Mouse (Mus musculus): ENCODE data around the gene Limk1. TPM values are rescaled to one million over a fixed set of nuclear protein-coding genes. Genes with fewer than 3 reads are reported as not detected.

Limk1 gene
- polyA plus RNA-seq, 1 experiment from 2014 or later, result 5.4 TPM

DNA sequence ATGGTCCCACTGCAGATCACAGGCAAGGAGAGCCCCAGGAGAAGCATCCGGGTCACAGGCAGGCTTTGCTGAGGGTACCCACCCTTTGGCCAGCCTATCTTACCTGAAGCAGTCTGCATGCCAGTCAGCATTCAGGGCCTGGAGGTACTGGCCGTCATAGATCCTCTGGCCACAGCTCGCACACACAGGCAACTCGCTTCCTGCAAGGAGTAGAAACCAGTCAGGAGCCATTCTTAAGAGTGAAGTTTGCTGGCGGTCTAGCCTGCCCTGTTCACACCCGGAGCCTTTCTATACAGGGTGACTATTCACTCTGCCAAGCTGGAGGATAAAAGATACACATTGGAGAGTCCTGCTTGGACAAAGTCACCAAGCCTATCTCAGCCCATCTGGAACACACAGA is 1.9 kb downstream of the Limk1 start:
- H3K9ac ChIP-seq (ENCODE audit: low read length), result no peak overlapping the region
- DNase-seq (ENCODE audit: low spot score), result no peak
- 86% methylated on average over 6 of the region's 6 CpGs for WGBS
- H3K4me1 ChIP-seq (ENCODE audit: control insufficient read depth, insufficient read depth, low read length), result 0 out of 2 replicates have a peak, but pooled peaks cover 5% of the 10 kb centered on the region
- H3K36me3 ChIP-seq (ENCODE audit: control insufficient read depth, insufficient read depth, low read length), result no peaks in the 10 kb centered on the region
- no peak overlapping the region for H3K27ac ChIP-seq (replicated peaks; ENCODE audit: low read depth, low read length)
- no peak overlapping the region for H3K4me2 ChIP-seq (ENCODE audit: low read depth, severe bottlenecking)
- no peak overlapping the region for H3K4me3 ChIP-seq (ENCODE audit: low read depth, low read length)
- H3K9me3 ChIP-seq (ENCODE audit: control insufficient read depth, low read length), result no peaks in the 10 kb centered on the region
- no peaks in the 10 kb centered on the region for H3K27me3 ChIP-seq (ENCODE audit: control insufficient read depth, insufficient read depth, low read length)
- ATAC-seq (ENCODE audit: insufficient number of reproducible peaks, low FRiP score, low TSS enrichment, low read depth), result no peak

DNA sequence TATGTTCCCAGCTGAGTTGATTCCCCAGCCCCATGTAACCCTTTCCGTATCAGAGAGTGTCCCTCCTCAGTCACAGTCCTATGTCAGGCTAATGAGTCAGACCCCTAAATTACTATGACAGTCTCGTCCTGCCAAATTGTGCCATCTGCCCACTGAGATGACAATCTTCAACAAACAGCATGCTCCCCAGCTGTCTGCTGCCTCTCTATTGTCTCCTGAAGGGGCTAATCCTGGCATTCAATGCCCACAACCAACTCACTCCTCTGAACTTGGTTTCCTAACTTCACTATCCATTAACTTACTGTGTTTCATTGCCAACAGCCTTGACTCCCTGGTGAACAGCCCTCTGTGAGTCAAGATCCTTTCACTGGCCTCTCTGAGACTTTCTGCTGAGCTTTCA is 4.0 kb downstream of the Limk1 start:
- DNase-seq (ENCODE audit: low spot score), result no peak
- Histone ChIP-seq H3K4me2 (ENCODE audit: low read depth, severe bottlenecking) (no peak overlapping the region), H3K27me3 (ENCODE audit: control insufficient read depth, insufficient read depth, low read length) (no peaks in the 10 kb centered on the region), H3K9me3 (ENCODE audit: control insufficient read depth, low read length) (no peaks in the 10 kb centered on the region), H3K27ac (replicated peaks; ENCODE audit: low read depth, low read length) (no peak overlapping the region), H3K4me1 (ENCODE audit: control insufficient read depth, insufficient read depth, low read length) (0 out of 2 replicates have a peak, but pooled peaks cover 5% of the 10 kb centered on the region), H3K36me3 (ENCODE audit: control insufficient read depth, insufficient read depth, low read length) (no peaks in the 10 kb centered on the region), H3K4me3 (ENCODE audit: low read depth, low read length) (no peak overlapping the region), H3K9ac (ENCODE audit: low read length) (no peak overlapping the region)
- 83% methylated on average over 2 of the region's 2 CpGs for WGBS
- ATAC-seq (ENCODE audit: insufficient number of reproducible peaks, low FRiP score, low TSS enrichment, low read depth), result no peak

DNA sequence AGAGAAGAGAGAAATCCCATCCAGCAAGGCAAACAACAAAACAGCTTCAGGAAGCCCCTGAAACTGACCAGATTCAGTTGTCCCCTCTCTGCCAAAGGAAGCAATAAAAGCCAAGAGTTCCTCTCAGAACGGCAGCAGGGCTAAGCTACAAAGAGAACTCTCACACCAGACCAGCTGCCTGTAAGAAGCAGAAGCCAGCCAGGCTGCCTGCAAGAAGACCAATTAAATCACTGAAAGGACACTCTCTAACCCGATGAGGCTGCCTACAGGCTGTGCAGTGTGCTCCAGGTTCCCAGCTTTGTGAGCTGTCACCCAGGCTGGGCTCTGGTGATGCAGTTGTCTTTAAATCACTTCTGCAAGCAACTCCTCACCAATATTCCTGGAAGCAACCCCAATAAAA is 4.6 kb downstream of the Limk1 start:
- 46% methylated on average over 2 of the region's 2 CpGs for WGBS
- Histone ChIP-seq H3K36me3 (ENCODE audit: control insufficient read depth, insufficient read depth, low read length) (no peaks in the 10 kb centered on the region), H3K9me3 (ENCODE audit: control insufficient read depth, low read length) (no peaks in the 10 kb centered on the region), H3K9ac (ENCODE audit: low read length) (no peak overlapping the region), H3K27ac (replicated peaks; ENCODE audit: low read depth, low read length) (no peak overlapping the region), H3K4me2 (ENCODE audit: low read depth, severe bottlenecking) (no peak overlapping the region), H3K4me1 (ENCODE audit: control insufficient read depth, insufficient read depth, low read length) (0 out of 2 replicates have a peak, but pooled peaks cover 5% of the 10 kb centered on the region), H3K27me3 (ENCODE audit: control insufficient read depth, insufficient read depth, low read length) (no peaks in the 10 kb centered on the region), H3K4me3 (ENCODE audit: low read depth, low read length) (no peak overlapping the region)
- DNase-seq (ENCODE audit: low spot score) (no peak), ATAC-seq (ENCODE audit: insufficient number of reproducible peaks, low FRiP score, low TSS enrichment, low read depth) (no peak)

- Histone ChIP-seq H3K4me3 (ENCODE audit: low read depth, low read length) (no peak overlapping the region), H3K4me1 (ENCODE audit: control insufficient read depth, insufficient read depth, low read length) (peaks cover 16% of the 10 kb centered on the region), H3K4me2 (ENCODE audit: low read depth, severe bottlenecking) (no peak overlapping the region), H3K9me3 (ENCODE audit: control insufficient read depth, low read length) (no peaks in the 10 kb centered on the region), H3K36me3 (ENCODE audit: control insufficient read depth, insufficient read depth, low read length) (no peaks in the 10 kb centered on the region), H3K9ac (ENCODE audit: low read length) (no peak overlapping the region), H3K27me3 (ENCODE audit: control insufficient read depth, insufficient read depth, low read length) (no peaks in the 10 kb centered on the region), H3K27ac (replicated peaks; ENCODE audit: low read depth, low read length) (no peak overlapping the region)
- no peak for ATAC-seq (ENCODE audit: insufficient number of reproducible peaks, low FRiP score, low TSS enrichment, low read depth)
- WGBS, result 80% methylated on average over 12 of the region's 12 CpGs
- no peak for DNase-seq (ENCODE audit: low spot score)
These were observed 8.2 kb downstream of the Limk1 start for GRCm38 (mm10) chr5:134680238-134680637.

DNA sequence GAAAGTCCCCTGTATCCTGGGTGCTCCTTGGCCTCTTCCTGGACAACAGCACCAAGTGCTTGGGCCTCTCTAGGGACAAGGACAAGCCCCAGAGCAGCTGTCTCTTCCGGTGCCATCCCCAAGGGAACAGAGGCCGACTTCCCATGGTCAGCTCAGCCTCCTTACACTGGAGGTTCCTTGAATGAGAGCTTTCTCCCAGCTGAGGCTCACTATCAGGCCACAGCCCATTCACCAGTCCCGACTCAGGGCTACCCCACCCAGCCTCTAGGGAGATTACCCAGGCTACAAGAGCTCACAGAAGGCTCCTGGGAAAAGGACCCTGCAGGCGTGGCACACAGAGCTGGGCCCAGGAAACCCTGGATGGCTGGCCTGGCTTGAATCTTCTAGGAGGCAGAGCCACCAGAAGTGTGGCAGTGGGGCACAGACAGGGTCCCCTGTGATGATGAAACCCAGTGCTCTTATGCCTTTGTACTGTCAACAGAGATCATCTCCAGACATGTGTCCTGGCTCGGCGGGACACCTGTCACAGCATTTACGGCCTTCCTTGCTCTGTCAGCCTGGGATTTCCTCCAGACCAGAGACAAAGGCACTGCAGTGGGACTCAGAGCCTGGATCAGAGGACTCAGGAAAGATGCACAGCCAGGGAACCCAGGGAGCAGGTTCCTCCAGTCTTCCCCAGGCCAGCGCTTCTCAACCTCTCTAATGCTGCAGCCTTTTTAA is 9.4 kb downstream of the Limk1 start:
- H3K4me2 ChIP-seq (ENCODE audit: low read depth, severe bottlenecking), result no peak overlapping the region
- no peaks in the 10 kb centered on the region for H3K36me3 ChIP-seq (ENCODE audit: control insufficient read depth, insufficient read depth, low read length)
- no peak overlapping the region for H3K4me3 ChIP-seq (ENCODE audit: low read depth, low read length)
- DNase-seq (ENCODE audit: low spot score), result no peak
- ATAC-seq (ENCODE audit: insufficient number of reproducible peaks, low FRiP score, low TSS enrichment, low read depth), result no peak
- no peaks in the 10 kb centered on the region for H3K27me3 ChIP-seq (ENCODE audit: control insufficient read depth, insufficient read depth, low read length)
- 59% methylated on average over 8 of the region's 8 CpGs for WGBS
- H3K27ac ChIP-seq (replicated peaks; ENCODE audit: low read depth, low read length), result no peak overlapping the region
- peaks cover 16% of the 10 kb centered on the region for H3K4me1 ChIP-seq (ENCODE audit: control insufficient read depth, insufficient read depth, low read length)
- H3K9ac ChIP-seq (ENCODE audit: low read length), result no peak overlapping the region
- no peaks in the 10 kb centered on the region for H3K9me3 ChIP-seq (ENCODE audit: control insufficient read depth, low read length)

DNA sequence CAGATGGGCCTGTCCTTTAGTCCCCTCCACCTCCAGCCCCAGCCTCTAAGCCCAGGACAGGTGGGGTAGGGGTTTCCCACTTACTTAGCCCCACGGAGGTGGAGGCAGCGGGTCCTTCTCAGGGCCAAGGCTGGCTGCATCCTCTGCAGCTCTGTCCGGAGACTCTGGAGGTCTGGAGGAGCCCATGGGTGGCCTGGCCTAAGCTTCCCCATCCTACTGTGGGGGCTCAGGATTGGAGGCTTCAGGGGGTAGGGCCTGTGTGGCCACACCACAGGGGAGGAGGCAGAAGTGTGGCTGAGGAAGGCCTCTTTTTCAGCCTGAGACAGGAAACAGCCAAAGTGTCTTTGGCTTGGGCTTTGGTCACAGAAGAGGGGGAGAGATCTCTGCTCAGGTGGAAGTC is 10.4 kb downstream of the Limk1 start:
- peaks cover 16% of the 10 kb centered on the region for H3K4me1 ChIP-seq (ENCODE audit: control insufficient read depth, insufficient read depth, low read length)
- ATAC-seq (ENCODE audit: insufficient number of reproducible peaks, low FRiP score, low TSS enrichment, low read depth) (no peak), DNase-seq (ENCODE audit: low spot score) (no peak)
- no peaks in the 10 kb centered on the region for H3K36me3 ChIP-seq (ENCODE audit: control insufficient read depth, insufficient read depth, low read length)
- H3K27me3 ChIP-seq (ENCODE audit: control insufficient read depth, insufficient read depth, low read length), result no peaks in the 10 kb centered on the region
- H3K4me2 ChIP-seq (ENCODE audit: low read depth, severe bottlenecking), result no peak overlapping the region
- no peaks in the 10 kb centered on the region for H3K9me3 ChIP-seq (ENCODE audit: control insufficient read depth, low read length)
- 80% methylated on average over 3 of the region's 3 CpGs for WGBS
- H3K4me3 ChIP-seq (ENCODE audit: low read depth, low read length), result no peak overlapping the region
- no peak overlapping the region for H3K27ac ChIP-seq (replicated peaks; ENCODE audit: low read depth, low read length)
- no peak overlapping the region for H3K9ac ChIP-seq (ENCODE audit: low read length)

GRCm38 (mm10) chr5:134677491-134677890 is 10.9 kb downstream of the Limk1 start:
- Histone ChIP-seq H3K4me3 (ENCODE audit: low read depth, low read length) (no peak overlapping the region), H3K9me3 (ENCODE audit: control insufficient read depth, low read length) (no peaks in the 10 kb centered on the region), H3K9ac (ENCODE audit: low read length) (no peak overlapping the region), H3K4me1 (ENCODE audit: control insufficient read depth, insufficient read depth, low read length) (peaks cover 16% of the 10 kb centered on the region), H3K27ac (replicated peaks; ENCODE audit: low read depth, low read length) (no peak overlapping the region), H3K27me3 (ENCODE audit: control insufficient read depth, insufficient read depth, low read length) (no peaks in the 10 kb centered on the region), H3K36me3 (ENCODE audit: control insufficient read depth, insufficient read depth, low read length) (no peaks in the 10 kb centered on the region), H3K4me2 (ENCODE audit: low read depth, severe bottlenecking) (no peak overlapping the region)
- 87% methylated on average over 5 of the region's 5 CpGs for WGBS
- ATAC-seq (ENCODE audit: insufficient number of reproducible peaks, low FRiP score, low TSS enrichment, low read depth) (no peak), DNase-seq (ENCODE audit: low spot score) (no peak)

- peak; percentile 73 for DNase-seq (ENCODE audit: low spot score)
- Histone ChIP-seq H3K4me2 (ENCODE audit: low read depth, severe bottlenecking) (peak overlapping the region; percentile 54), H3K4me3 (ENCODE audit: low read depth, low read length) (peak overlapping the region; percentile 12), H3K36me3 (ENCODE audit: control insufficient read depth, insufficient read depth, low read length) (no peaks in the 10 kb centered on the region), H3K27me3 (ENCODE audit: control insufficient read depth, insufficient read depth, low read length) (no peaks in the 10 kb centered on the region), H3K9ac (ENCODE audit: low read length) (peak overlapping the region; percentile 30), H3K4me1 (ENCODE audit: control insufficient read depth, insufficient read depth, low read length) (peaks cover 16% of the 10 kb centered on the region), H3K9me3 (ENCODE audit: control insufficient read depth, low read length) (no peaks in the 10 kb centered on the region), H3K27ac (replicated peaks; ENCODE audit: low read depth, low read length) (no peak overlapping the region)
- 6% methylated on average over 14 of the region's 14 CpGs for WGBS
- peak; percentile 70 for ATAC-seq (ENCODE audit: insufficient number of reproducible peaks, low FRiP score, low TSS enrichment, low read depth)
These were observed 12.2 kb downstream of the Limk1 start for GRCm38 (mm10) chr5:134675956-134676759.

All from limb, embryonic 11.5 days (tissue).